Mouse (Mus musculus) thymus, adult 2 months (tissue): Measurements from ENCODE around the gene Pafah1b2. TPM values are rescaled to one million over a fixed set of nuclear protein-coding genes. Genes with fewer than 3 reads are reported as not detected.

Experiments
- DNase-seq: peaks from one replicate; pipeline ENCODE4 v3.0.0; 2021
- H3K27ac ChIP-seq: fragments of 200-500 bp; 2 replicates; pipeline ENCODE4 v1.5.1; 2012; ENCODE audit warnings: low read length, control low read depth; ENCODE audit not compliant: control insufficient read depth, insufficient read depth
- H3K27me3 ChIP-seq: fragments of 200-500 bp; 2 replicates; pipeline ENCODE4 v1.6.1; 2012; ENCODE audit warnings: mild to moderate bottlenecking, low read length, moderate library complexity, mixed read lengths; ENCODE audit not compliant: control insufficient read depth, insufficient read depth
- H3K36me3 ChIP-seq: fragments of 200-500 bp; 2 replicates; pipeline ENCODE4 v1.6.1; 2012; ENCODE audit warnings: mild to moderate bottlenecking, low read length, moderate library complexity; ENCODE audit not compliant: control insufficient read depth, insufficient read depth
- H3K4me1 ChIP-seq: fragments of 200-500 bp; replicated peaks from 2 replicates; pipeline ENCODE4 v1.6.1; 2012; ENCODE audit warnings: low read length; ENCODE audit not compliant: control insufficient read depth, insufficient read depth
- H3K4me3 ChIP-seq: fragments of 200-500 bp; 2 replicates; pipeline ENCODE4 v1.5.1; 2012; ENCODE audit warnings: mild to moderate bottlenecking, low read length, control low read depth, moderate library complexity; ENCODE audit not compliant: control insufficient read depth, insufficient read depth
- CTCF ChIP-seq: fragments of 200-500 bp; IDR thresholded peaks from 2 replicates; pipeline ENCODE4 v1.5.1; 2012; ENCODE audit warnings: mild to moderate bottlenecking, control low read depth, low read length, moderate library complexity, borderline replicate concordance; ENCODE audit not compliant: control insufficient read depth, poor library complexity, insufficient read depth; ENCODE audit errors: extremely low read depth
- POLR2A ChIP-seq: fragments of 200-500 bp; IDR thresholded peaks from 2 replicates; pipeline ENCODE4 v1.6.1; 2012; ENCODE audit warnings: mild to moderate bottlenecking, low read length, control low read depth, moderate library complexity; ENCODE audit not compliant: control insufficient read depth, poor library complexity, insufficient read depth; ENCODE audit errors: extremely low read depth
- WGBS: fragments of 180-500 bp; shearing (Covaris S2); methylation state at CpG from one replicate; pipeline ENCODE4 v1.1.7; 2018; 5-methylcytosine and 5-hydroxymethylcytosine counted together
- polyA plus RNA-seq: library from polyadenylated mRNA; depleted of rRNA; stranded (reverse); fragments of >200 nt; gene quantifications from 2 replicates; pipeline ENCODE4 v1.2.3, GENCODE M21; 2012

Gene Pafah1b2
- polyA plus RNA-seq, 1 experiment, result 24.4 TPM

- 82% methylated on average over 9 of the region's 9 CpGs for WGBS
- Histone ChIP-seq H3K4me1 (0 out of 2 replicates have a peak, but pooled peaks cover 3% of the 10 kb centered on the region), H3K27ac (no peak overlapping the region), H3K27me3 (no peaks in the 10 kb centered on the region), H3K4me3 (no peak overlapping the region), H3K36me3 (no peaks in the 10 kb centered on the region)
- no peak for TF ChIP-seq CTCF
- TF ChIP-seq POLR2A, result no peak
- no peak for DNase-seq
Observed at GRCm38 (mm10) chr9:46035290-46035871, 22.9 kb upstream of the Pafah1b2 start.

- TF ChIP-seq CTCF (no peak), POLR2A (no peak)
- Histone ChIP-seq H3K27ac (no peak overlapping the region), H3K27me3 (no peaks in the 10 kb centered on the region), H3K4me1 (peaks cover 6% of the 10 kb centered on the region; the same call in 1 of the 2 replicates), H3K36me3 (no peaks in the 10 kb centered on the region), H3K4me3 (no peak overlapping the region)
- no peak for DNase-seq
- WGBS, result 30% methylated on average over 3 of the region's 3 CpGs
Observed at GRCm38 (mm10) chr9:46033862-46034261, 21.4 kb upstream of the Pafah1b2 start.

- no peak for TF ChIP-seq POLR2A
- no peak for TF ChIP-seq CTCF
- Histone ChIP-seq H3K36me3 (no peaks in the 10 kb centered on the region), H3K4me3 (no peak overlapping the region), H3K27me3 (no peaks in the 10 kb centered on the region), H3K27ac (no peak overlapping the region), H3K4me1 (peaks cover 6% of the 10 kb centered on the region; the same call in 1 of the 2 replicates)
- DNase-seq, result no peak
- 97% methylated on average over 1 of the region's 1 CpGs for WGBS
Observed at GRCm38 (mm10) chr9:46033058-46033457, 20.6 kb upstream of the Pafah1b2 start.

- WGBS, result 93% methylated on average over 6 of the region's 6 CpGs
- Histone ChIP-seq H3K4me3 (no peak overlapping the region), H3K36me3 (no peaks in the 10 kb centered on the region), H3K27ac (no peak overlapping the region), H3K27me3 (no peaks in the 10 kb centered on the region), H3K4me1 (peaks cover 6% of the 10 kb centered on the region; the same call in 1 of the 2 replicates)
- no peak for DNase-seq
- no peak for TF ChIP-seq POLR2A
- TF ChIP-seq CTCF, result no peak
Observed at GRCm38 (mm10) chr9:46032190-46032589, 19.7 kb upstream of the Pafah1b2 start.

- no peak for DNase-seq
- 93% methylated on average over 6 of the region's 6 CpGs for WGBS
- Histone ChIP-seq H3K36me3 (no peaks in the 10 kb centered on the region), H3K27me3 (no peaks in the 10 kb centered on the region), H3K27ac (no peak overlapping the region), H3K4me1 (peaks cover 6% of the 10 kb centered on the region; the same call in 1 of the 2 replicates), H3K4me3 (no peak overlapping the region)
- TF ChIP-seq CTCF (no peak), POLR2A (no peak)
Observed at GRCm38 (mm10) chr9:46030968-46031367, 18.5 kb upstream of the Pafah1b2 start.

GRCm38 (mm10) chr9:46030184-46030583 is 17.7 kb upstream of the Pafah1b2 start:
- H3K4me1 ChIP-seq, result peaks cover 6% of the 10 kb centered on the region; the same call in 1 of the 2 replicates
- no peak for TF ChIP-seq POLR2A
- TF ChIP-seq CTCF, result no peak
- H3K4me3 ChIP-seq, result no peak overlapping the region
- 87% methylated on average over 5 of the region's 5 CpGs for WGBS
- no peaks in the 10 kb centered on the region for H3K36me3 ChIP-seq
- no peak overlapping the region for H3K27ac ChIP-seq
- no peak for DNase-seq
- no peaks in the 10 kb centered on the region for H3K27me3 ChIP-seq

- DNase-seq, result no peak
- TF ChIP-seq POLR2A (no peak), CTCF (no peak)
- peaks cover 6% of the 10 kb centered on the region; the same call in 1 of the 2 replicates for H3K4me1 ChIP-seq
- H3K27me3 ChIP-seq, result no peaks in the 10 kb centered on the region
- WGBS, result 92% methylated on average over 6 of the region's 6 CpGs
- H3K36me3 ChIP-seq, result no peaks in the 10 kb centered on the region
- no peak overlapping the region for H3K27ac ChIP-seq
- no peak overlapping the region for H3K4me3 ChIP-seq
Observed at GRCm38 (mm10) chr9:46029534-46029933, 17.0 kb upstream of the Pafah1b2 start.
